ENCODE assay signal across 8 mouse cellular contexts in the genomic region with DNA sequence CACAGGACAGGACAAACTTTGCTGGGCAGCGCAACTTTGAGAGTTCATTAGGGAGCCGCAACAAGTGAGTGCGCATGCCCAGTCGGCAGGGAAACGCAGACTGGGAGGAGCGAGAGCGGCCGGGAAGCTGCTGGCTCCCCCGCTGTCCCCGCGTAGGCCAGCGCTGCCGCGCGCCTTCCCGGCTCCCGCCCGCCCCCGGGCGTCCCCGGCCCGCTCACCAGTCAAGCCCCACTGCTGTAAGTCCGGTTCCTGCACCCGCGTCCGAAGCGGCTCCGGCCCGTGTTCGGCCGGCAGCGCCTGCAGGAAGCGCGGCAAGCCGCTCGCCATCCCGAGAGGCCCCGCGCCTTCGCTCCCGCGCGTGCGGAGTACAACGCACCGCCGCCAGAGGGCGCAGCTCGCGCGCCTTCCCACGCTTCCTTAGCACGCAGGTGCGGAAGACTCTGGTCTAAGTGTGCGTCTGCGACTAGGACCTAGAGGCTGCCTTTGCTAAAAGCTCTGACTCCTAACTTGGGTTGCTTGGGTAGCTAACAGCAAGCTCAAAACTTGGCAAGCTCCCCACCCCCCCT. TPM values are rescaled to one million over a fixed set of nuclear protein-coding genes. Genes with fewer than 3 reads are reported as not detected.
DNase-seq lines count a peak whose midpoint lies in the region; ATAC-seq and TF ChIP-seq lines count a peak whose summit lies in the region.

Gene Chd1l, minus strand, starts transcription at position 359 of the 566 bp plus-strand sequence.

- H3K4me2 ChIP-seq in heart, embryonic 11.5 days: peak within 1 kb of the TSS; percentile 90
- peak within 1 kb of the TSS; percentile 81 for H3K4me2 ChIP-seq in kidney, embryonic 15.5 days

- peak; percentile 95 for DNase-seq in CD4-positive helper T cell, adult 2 months (ENCODE audit: low read depth, low spot score)
- peak; percentile 95 for DNase-seq in brain, embryonic 14.5 days (ENCODE audit: low read depth)
- peak; percentile 92 for DNase-seq in liver
- DNase-seq in monocyte, adult 2 months (ENCODE audit: low read depth in 1 of 2, low spot score in 2 of 2): peak; percentile 66 to 85
- DNase-seq in spleen, postnatal 14 days (ENCODE audit: low spot score in 2 of 2): peak; percentile 88 to 90

- peak within 1 kb of the TSS; percentile 88 for H3K9ac ChIP-seq in heart, embryonic 11.5 days (ENCODE audit: low read depth, low read length)
- H3K9ac ChIP-seq in kidney, embryonic 15.5 days: peak within 1 kb of the TSS; percentile 84

- H3K4me3 ChIP-seq in heart, embryonic 11.5 days (ENCODE audit: low read depth, low read length): peak within 1 kb of the TSS; percentile 80
- H3K4me3 ChIP-seq in kidney, embryonic 15.5 days (replicated peaks): peak within 1 kb of the TSS; percentile 87

- H3K27ac ChIP-seq in heart, embryonic 11.5 days (ENCODE audit: low read depth, low read length): peak within 1 kb of the TSS; percentile 93
- H3K27ac ChIP-seq in kidney, embryonic 15.5 days: peak within 1 kb of the TSS; percentile 95

- under 1% methylated on average over 56 of the region's 56 CpGs for WGBS in heart, embryonic 11.5 days (ENCODE audit: insufficient replicate concordance)
- under 1% methylated on average over 56 of the region's 56 CpGs for WGBS in kidney, embryonic 15.5 days

- peak; percentile 65 for TF ChIP-seq POLR2A in brain, embryonic 14.5 days (IDR thresholded peaks at IDR 0.05; ENCODE audit: borderline replicate concordance, extremely low read depth, insufficient read depth, insufficient read length, poor library complexity, severe bottlenecking)

- H3K9me3 ChIP-seq in heart, embryonic 11.5 days (replicated peaks; ENCODE audit: control insufficient read depth, low read length): no peaks in the 10 kb centered on the region
- H3K9me3 ChIP-seq in kidney, embryonic 15.5 days (replicated peaks): no peaks in the 10 kb centered on the region

- peak; percentile 99 for TF ChIP-seq CTCF in brain, embryonic 14.5 days (IDR thresholded peaks at IDR 0.05; ENCODE audit: borderline replicate concordance, extremely low read depth, insufficient read depth, insufficient read length)

- ATAC-seq in erythroblast, adult 5-6 weeks (replicated peaks; ENCODE audit: low FRiP score, poor library complexity, severe bottlenecking): peak; percentile 95
- peak; percentile 89 for ATAC-seq in heart, embryonic 11.5 days (replicated peaks; ENCODE audit: insufficient number of reproducible peaks, low FRiP score, low TSS enrichment)
- ATAC-seq in kidney, embryonic 15.5 days (replicated peaks; ENCODE audit: low FRiP score): peak; percentile 95

- H3K36me3 ChIP-seq in heart, embryonic 11.5 days (ENCODE audit: control insufficient read depth, insufficient read depth, low read length): no peaks in the 10 kb centered on the region
- no peaks in the 10 kb centered on the region for H3K36me3 ChIP-seq in kidney, embryonic 15.5 days

- H3K27me3 ChIP-seq in heart, embryonic 11.5 days (ENCODE audit: control insufficient read depth, insufficient read depth, low read length): no peaks in the 10 kb centered on the region
- no peaks in the 10 kb centered on the region for H3K27me3 ChIP-seq in kidney, embryonic 15.5 days

- no peaks in the 10 kb centered on the region for H3K4me1 ChIP-seq in heart, embryonic 11.5 days (ENCODE audit: control insufficient read depth, insufficient read depth, low read length)
- H3K4me1 ChIP-seq in kidney, embryonic 15.5 days: peaks cover 7% of the 10 kb centered on the region

RNA-seq across cellular contexts. Expression of gene Chd1l, which starts in this region (rescaled TPM):
- 5.5 and 5.9 TPM in 2 replicates for polyA plus RNA-seq in brain, embryonic 14.5 days (2012; rRNA removed)
- total RNA-seq in erythroblast, adult 5-6 weeks (2015; ENCODE audit: low replicate concordance): 5.8 and 8.2 TPM in 2 replicates
- total RNA-seq in erythroblast, adult 5-6 weeks (2017; ENCODE audit: low replicate concordance): 9.7 and 16.7 TPM in 2 replicates
- 14.5 and 18.4 TPM in 2 replicates for polyA plus RNA-seq in heart, embryonic 11.5 days (2014; fragmentation: Nextera tagmentation; extraction: Ambion mirVana)
- 18.3 and 18.5 TPM in 2 replicates for polyA plus RNA-seq in kidney, embryonic 15.5 days (2015; fragmentation: Nextera tagmentation; extraction: Ambion mirVana)

Comparison
In these comparisons a context has a peak if more than half of its experiments do, and no peak if none do; other contexts are left out.
1. Peak in every context shown above with its lines: DNase-seq, ATAC-seq, H3K4me3 ChIP-seq and H3K27ac ChIP-seq.